Mouse (Mus musculus): Measurements from ENCODE around the gene Ergic1.

DNA sequence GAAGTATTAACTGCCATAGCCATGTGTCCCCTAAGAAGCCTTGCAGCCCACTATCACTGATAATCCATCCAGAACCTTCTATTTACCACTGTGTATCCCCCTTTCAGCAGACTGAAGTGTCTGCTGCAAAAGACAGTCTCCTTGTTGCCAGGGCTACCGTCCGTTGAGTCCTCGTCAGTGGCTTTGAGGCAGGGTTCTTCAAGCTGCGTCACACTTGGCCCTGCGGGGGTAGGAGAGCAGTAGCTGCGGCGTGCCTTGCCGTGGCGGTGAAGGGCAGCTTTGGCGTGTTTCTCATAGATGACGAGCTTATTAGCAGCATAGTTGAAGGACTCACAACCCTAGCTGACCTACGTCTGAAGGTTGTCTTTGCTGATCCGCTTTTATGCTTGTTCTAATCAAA lies 140.3 kb downstream of the Ergic1 start:
- TF ChIP-seq EP300 (IDR thresholded peaks at IDR 0.05; ENCODE audit: insufficient read depth, low read depth, low read length) (no peak), CTCF (IDR thresholded peaks at IDR 0.05) (no peak)

All from heart, adult 2 months (tissue).